ENCODE assay signal across 35 mouse cellular contexts in genomic region chr9:119760226-119760625, GRCm38 (mm10). TPM values are rescaled to one million over a fixed set of nuclear protein-coding genes. Genes with fewer than 3 reads are reported as not detected.
A peak's percentile ranks its signal among the peaks of the same experiment; 100 is the strongest.
DNase-seq lines count a peak whose midpoint lies in the region; ATAC-seq and TF ChIP-seq lines count a peak whose summit lies in the region.
"Had no signal": no experiment of that assay in that cellular context is flagged by ENCODE, and none has a peak within 500 bp of the region (broad histone marks: within the 10 kb centered on the region; RNA-seq: fewer than 3 reads in every experiment).

No protein-coding gene starts in this region.

- no peak overlapping the region for H3K27ac ChIP-seq in layer of hippocampus, adult 2 months
- no peak overlapping the region for H3K27ac ChIP-seq in thymus, adult 2 months (ENCODE audit: control insufficient read depth, insufficient read depth, low read length)
- H3K27ac ChIP-seq in cerebellum, adult 2 months (ENCODE audit: insufficient read depth, low read length), result no peak overlapping the region
- H3K27ac ChIP-seq: embryonic facial prominence, embryonic 13.5 days; forebrain, embryonic 10.5 days; forebrain, embryonic 15.5 days; heart, embryonic 13.5 days; hindbrain, embryonic 10.5 days; intestine, embryonic 15.5 days; limb, embryonic 13.5 days; liver, embryonic 13.5 days; lung, embryonic 15.5 days had no signal

- H3K4me1 ChIP-seq in thymus, adult 2 months (replicated peaks; ENCODE audit: control insufficient read depth, insufficient read depth, low read length), result no peaks in the 10 kb centered on the region
- H3K4me1 ChIP-seq in cerebellum, adult 2 months (ENCODE audit: control insufficient read depth, insufficient read depth, low read length), result no peaks in the 10 kb centered on the region
- H3K4me1 ChIP-seq: embryonic facial prominence, embryonic 13.5 days; forebrain, embryonic 10.5 days; forebrain, embryonic 15.5 days; heart, embryonic 13.5 days; hindbrain, embryonic 10.5 days; intestine, embryonic 15.5 days; limb, embryonic 13.5 days; liver, embryonic 13.5 days; lung, embryonic 15.5 days had no signal

- H3K4me3 ChIP-seq in layer of hippocampus, adult 2 months, result no peak overlapping the region
- H3K4me3 ChIP-seq in thymus, adult 2 months (ENCODE audit: control insufficient read depth, insufficient read depth, low read length), result no peak overlapping the region
- no peak overlapping the region for H3K4me3 ChIP-seq in cerebellum, adult 2 months (replicated peaks; ENCODE audit: insufficient read depth, low read depth, low read length)
- H3K4me3 ChIP-seq: embryonic facial prominence, embryonic 13.5 days; forebrain, embryonic 10.5 days; forebrain, embryonic 15.5 days; heart, embryonic 13.5 days; hindbrain, embryonic 10.5 days; intestine, embryonic 15.5 days; limb, embryonic 13.5 days; liver, embryonic 13.5 days; lung, embryonic 15.5 days had no signal

- peak; percentile 23; the same call in 1 of the 2 replicates for TF ChIP-seq CTCF in layer of hippocampus, adult 2 months (conservative IDR thresholded peaks at IDR 0.05)
- TF ChIP-seq CTCF in thymus, adult 2 months (IDR thresholded peaks at IDR 0.05; ENCODE audit: borderline replicate concordance, control insufficient read depth, extremely low read depth, insufficient read depth, low read length, poor library complexity), result no peak
- TF ChIP-seq CTCF in Patski (IDR thresholded peaks at IDR 0.05), result peak; percentile 33
- no peak for TF ChIP-seq CTCF in cerebellum, adult 2 months (IDR thresholded peaks at IDR 0.05; ENCODE audit: borderline replicate concordance, insufficient read depth, low read depth, low read length)

- POLR2A ChIA-PET in Patski (lab: Charles Lee), result no interaction called here

- CTCF ChIA-PET in Patski (lab: Charles Lee), result interaction anchor here (1.0 kb wide), 1 partner anchor 113 kb away, joined by 3 read pairs; no protein-coding TSS in a partner anchor

- TF ChIP-seq POLR2A in thymus, adult 2 months (IDR thresholded peaks at IDR 0.05; ENCODE audit: control insufficient read depth, extremely low read depth, insufficient read depth, low read length, poor library complexity), result no peak
- no peak for TF ChIP-seq POLR2A in cerebellum, adult 2 months (IDR thresholded peaks at IDR 0.05; ENCODE audit: borderline replicate concordance, insufficient read depth, low read length)

- DNase-seq in layer of hippocampus, adult 2 months (ENCODE audit: low spot score in 2 of 2), result no peak
- DNase-seq in layer of hippocampus, adult 9-10 months (ENCODE audit: low spot score), result no peak
- DNase-seq in thymus, postnatal 25 days, result peak; percentile 8
- DNase-seq in thymus, adult 2 months, result no peak
- DNase-seq in Patski (ENCODE audit: low read depth, low spot score), result no peak
- DNase-seq in right cerebral cortex, postnatal 4 days, result no peak
- no peak for DNase-seq in cerebellum, adult 2 months
- DNase-seq: adrenal gland, postnatal 10 days; cerebellum, adult 9-10 months; cerebellum, postnatal 36 days; embryo, embryonic 11 days; heart, postnatal 10 days; kidney, adult 2 months; liver, embryonic 13.5 days; lung, postnatal 36 days; right cerebral cortex, postnatal 25 days; thymus, postnatal 14 days had no signal

- no peaks in the 10 kb centered on the region for H3K27me3 ChIP-seq in thymus, adult 2 months (ENCODE audit: control insufficient read depth, insufficient read depth, low read length)
- H3K27me3 ChIP-seq in Patski, result peaks cover 4% of the 10 kb centered on the region
- no peaks in the 10 kb centered on the region for H3K27me3 ChIP-seq in cerebellum, adult 2 months (ENCODE audit: control insufficient read depth, insufficient read depth, low read length)
- H3K27me3 ChIP-seq: embryonic facial prominence, embryonic 13.5 days; forebrain, embryonic 15.5 days; heart, embryonic 13.5 days; intestine, embryonic 15.5 days; limb, embryonic 13.5 days; liver, embryonic 13.5 days; lung, embryonic 15.5 days had no signal

- no peak for ATAC-seq in Patski
- ATAC-seq: CD4-positive, CD25-positive, alpha-beta regulatory T cell, adult 4 months; forebrain, embryonic 15.5 days; hindbrain, embryonic 16.5 days; intestine, embryonic 15.5 days; midbrain, embryonic 16.5 days had no signal

- no peaks in the 10 kb centered on the region for H3K36me3 ChIP-seq in thymus, adult 2 months (ENCODE audit: control insufficient read depth, insufficient read depth, low read length)
- H3K36me3 ChIP-seq: embryonic facial prominence, embryonic 13.5 days; forebrain, embryonic 10.5 days; forebrain, embryonic 15.5 days; heart, embryonic 13.5 days; hindbrain, embryonic 10.5 days; intestine, embryonic 15.5 days; limb, embryonic 13.5 days; liver, embryonic 13.5 days; lung, embryonic 15.5 days had no signal

- 88% methylated on average over 3 of the region's 3 CpGs for WGBS in thymus, adult 2 months
- 88% methylated on average over 3 of the region's 3 CpGs for WGBS in cerebellum, adult 2 months

- in situ Hi-C loops in Patski (cut with MboI; ENCODE audit: low pct_unique_long_range_greater_than_20kb), result no loop called here

RNA-seq across cellular contexts. Expression of gene Scn10a, which starts 41.1 kb away (rescaled TPM):
- not detected for total RNA-seq in layer of hippocampus, adult 2 months (2021)
- polyA plus RNA-seq in thymus, adult 2 months (2012; rRNA removed), result 0.09 and 0.20 TPM in 2 replicates
- polyA plus RNA-seq in Patski (2021), result 0.08 TPM
- not detected in 2 replicates for polyA plus RNA-seq in cerebellum, adult 2 months (2012; rRNA removed)
- total RNA-seq: adrenal gland, postnatal 10 days; gastrocnemius, adult 18-20 months; layer of hippocampus, postnatal 10 days; megakaryocyte, adult 5-6 weeks; neutrophil, adult 5-6 weeks had no signal
- polyA plus RNA-seq: CD4-positive, CD25-positive, alpha-beta regulatory T cell, adult 4 months; embryonic facial prominence, embryonic 13.5 days; forebrain, embryonic 10.5 days; intestine, embryonic 15.5 days; kidney, adult 2 months; large intestine, adult 2 months; limb, embryonic 13.5 days; midbrain, embryonic 11.5 days; midbrain, embryonic 16.5 days; spleen, adult 2 months had no signal

Comparison
In these comparisons a context has a peak if more than half of its experiments do, and no peak if none do; other contexts are left out.
1. CTCF ChIP-seq: peak in layer of hippocampus, adult 2 months (single experiment) and Patski (single experiment); none in thymus, adult 2 months (single experiment) and cerebellum, adult 2 months (single experiment).